Mouse (Mus musculus) brain, embryonic 14.5 days (tissue): ENCODE measurements around the gene Mill2.

Experiments used
- CTCF ChIP-seq: fragments of 200-500 bp; IDR thresholded peaks from 2 replicates; pipeline ENCODE4 v1.5.1; 2012; ENCODE audit warnings: inconsistent platforms, mild to moderate bottlenecking, moderate library complexity, borderline replicate concordance; ENCODE audit not compliant: insufficient read depth, insufficient read length; ENCODE audit errors: extremely low read depth
- POLR2A ChIP-seq: fragments of 200-500 bp; IDR thresholded peaks from 2 replicates; pipeline ENCODE4 v1.6.1; 2012; ENCODE audit warnings: mild to moderate bottlenecking, inconsistent platforms, borderline replicate concordance; ENCODE audit not compliant: poor library complexity, insufficient read depth, insufficient read length, severe bottlenecking; ENCODE audit errors: extremely low read depth

DNA sequence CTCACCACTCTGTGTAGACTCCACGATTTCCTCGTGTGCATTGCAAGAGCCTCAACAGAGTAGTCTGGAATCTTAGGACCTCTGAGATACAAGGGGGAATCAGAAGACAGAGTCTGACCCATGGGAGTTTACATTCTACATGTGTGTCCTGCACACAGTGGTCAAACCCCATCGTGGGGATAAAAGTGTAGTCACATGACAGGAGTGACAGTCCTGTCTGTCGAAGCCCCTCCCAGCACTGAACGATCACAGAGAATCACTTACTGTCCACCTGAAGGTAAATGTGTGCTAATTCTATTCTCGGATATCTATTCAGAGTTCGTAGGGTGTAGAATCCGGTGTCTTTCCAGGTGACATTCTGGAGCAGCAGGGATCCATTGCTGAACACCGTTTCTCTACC lies 21.5 kb upstream of the Mill2 start:
- TF ChIP-seq CTCF (no peak), POLR2A (no peak)
